Mouse (Mus musculus) v-Abl transformed pro-B cells (cell line): Measurements from ENCODE around the gene Cnot6.

Experiments used
- in situ Hi-C, 2 experiments: fragments of 400-800 bp; cut with MboI; formaldehyde crosslinking; loops; one replicate each; pipeline ENCODE4 v1.15.1; 2025; ENCODE audit not compliant: unreplicated experiment in 2 of 2

The Cnot6 gene

DNA sequence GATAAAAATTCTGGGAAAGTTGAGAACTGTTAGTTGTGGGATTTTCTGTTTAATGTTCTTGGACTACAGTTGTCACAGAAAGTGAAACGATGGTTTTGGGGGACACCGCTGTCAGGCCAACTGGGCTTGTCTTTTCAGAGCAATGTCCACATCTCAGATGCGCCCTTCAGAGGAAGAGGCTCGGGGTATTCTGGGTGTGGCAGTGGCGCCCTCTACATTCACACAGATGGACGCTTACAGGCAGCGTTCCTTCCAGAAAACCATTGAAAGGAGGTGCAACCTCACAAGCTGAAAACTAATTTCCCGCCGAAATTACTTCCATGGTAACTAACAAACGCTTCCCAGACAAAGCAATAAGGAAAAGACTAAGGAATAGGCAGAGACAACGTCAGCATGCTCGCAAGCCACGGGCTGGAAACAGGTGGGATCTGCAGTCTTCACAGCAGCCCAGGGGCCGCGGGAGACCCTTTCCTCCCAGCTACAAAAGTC lies 50.2 kb downstream of the Cnot6 start:
- in situ Hi-C loops: no loop called here

DNA sequence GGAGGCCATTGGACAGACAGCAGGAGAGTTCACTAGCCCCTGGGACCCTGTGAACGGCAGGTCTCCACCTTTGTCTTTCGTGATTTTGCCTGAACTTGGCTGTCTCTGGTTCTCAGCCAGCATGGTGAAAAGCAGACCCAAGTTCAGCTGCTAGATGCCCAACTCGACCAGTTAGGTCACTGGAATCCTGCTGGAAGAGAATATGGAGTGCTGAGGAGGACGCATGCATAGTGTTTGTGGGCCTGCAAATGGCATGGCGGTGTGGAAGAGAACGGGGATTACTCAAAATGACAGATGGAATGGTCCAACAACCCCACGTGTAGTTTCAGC lies 53.1 kb downstream of the Cnot6 start:
- in situ Hi-C loops: loop anchor here (5.0 kb wide), 1 partner anchor 298 kb away; no protein-coding TSS in a partner anchor

DNA sequence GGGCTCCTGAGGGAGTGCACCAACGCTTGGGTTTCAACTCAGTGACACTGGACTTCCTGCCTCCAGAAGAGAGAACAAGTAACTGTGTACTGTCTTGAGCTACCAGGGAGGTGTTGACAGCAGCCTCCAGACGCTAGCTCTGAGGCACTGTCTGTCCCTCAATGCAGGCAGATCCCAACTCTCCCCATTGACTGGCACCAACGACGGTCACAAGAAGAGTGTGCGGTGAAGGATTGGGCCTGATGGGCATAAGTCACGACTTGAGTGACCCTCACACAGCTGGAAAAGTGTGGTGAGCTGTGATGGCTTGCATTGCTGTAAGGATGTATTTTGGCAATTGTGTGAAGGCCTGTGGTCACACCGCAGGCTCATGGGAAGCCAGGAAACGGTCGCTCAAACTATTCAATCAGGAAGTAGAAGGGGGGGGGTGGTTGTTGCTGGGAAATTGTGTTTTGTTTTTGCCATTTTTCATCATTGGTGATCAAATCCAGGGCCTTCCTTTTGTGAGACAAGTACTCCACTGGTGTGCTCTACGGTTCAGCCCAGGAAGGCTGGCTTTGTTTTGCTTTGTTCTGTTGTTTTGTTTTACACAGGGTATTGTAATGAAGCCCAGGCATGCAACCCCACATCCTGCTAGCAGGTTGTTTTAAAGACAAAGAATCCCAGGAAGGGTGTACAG lies 53.6 kb downstream of the Cnot6 start:
- in situ Hi-C loops: loop anchor here (5.0 kb wide), 1 partner anchor 298 kb away; no protein-coding TSS in a partner anchor

DNA sequence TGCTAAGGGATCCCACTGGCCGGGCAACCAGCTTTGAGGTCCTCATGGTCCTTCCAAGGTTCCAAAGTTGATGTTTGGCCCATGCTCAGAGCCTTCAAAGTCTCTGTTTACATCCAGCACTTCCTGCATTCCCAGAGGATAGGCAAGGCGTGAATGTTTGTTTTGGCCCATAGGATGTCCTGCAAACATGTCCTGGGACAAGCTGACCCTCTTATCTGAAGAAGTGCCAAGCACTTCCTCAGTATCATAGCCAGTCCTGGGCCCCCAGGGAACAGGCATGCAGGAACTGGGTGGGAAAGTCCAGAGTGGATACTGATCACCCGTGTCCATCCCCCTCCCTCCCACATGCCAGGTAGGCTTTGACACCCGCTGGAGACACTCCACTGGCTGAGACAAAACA lies 54.5 kb downstream of the Cnot6 start:
- in situ Hi-C loops: loop anchor here (5.0 kb wide), 1 partner anchor 299 kb away; no protein-coding TSS in a partner anchor

DNA sequence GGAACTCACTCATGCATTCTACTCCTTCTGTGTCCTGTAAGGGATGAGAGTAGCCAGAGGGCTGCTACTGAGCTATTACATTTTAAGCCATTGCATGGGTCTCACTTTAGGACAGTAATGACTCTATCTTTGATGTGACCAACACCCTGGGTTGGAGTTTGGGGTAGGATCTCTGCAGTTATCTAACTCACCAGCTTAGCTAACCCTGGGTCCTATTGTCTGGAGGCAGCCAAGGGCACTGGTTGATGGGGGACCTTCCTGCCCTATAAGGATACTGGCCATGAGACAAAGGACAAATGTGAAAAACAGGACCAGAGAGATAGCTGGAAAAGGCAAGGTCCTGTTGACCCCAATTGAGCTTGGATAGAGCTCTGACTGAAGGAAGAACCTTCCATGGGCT lies 57.0 kb downstream of the Cnot6 start:
- in situ Hi-C loops: loop anchor here (5.0 kb wide), 1 partner anchor 302 kb away; no protein-coding TSS in a partner anchor

DNA sequence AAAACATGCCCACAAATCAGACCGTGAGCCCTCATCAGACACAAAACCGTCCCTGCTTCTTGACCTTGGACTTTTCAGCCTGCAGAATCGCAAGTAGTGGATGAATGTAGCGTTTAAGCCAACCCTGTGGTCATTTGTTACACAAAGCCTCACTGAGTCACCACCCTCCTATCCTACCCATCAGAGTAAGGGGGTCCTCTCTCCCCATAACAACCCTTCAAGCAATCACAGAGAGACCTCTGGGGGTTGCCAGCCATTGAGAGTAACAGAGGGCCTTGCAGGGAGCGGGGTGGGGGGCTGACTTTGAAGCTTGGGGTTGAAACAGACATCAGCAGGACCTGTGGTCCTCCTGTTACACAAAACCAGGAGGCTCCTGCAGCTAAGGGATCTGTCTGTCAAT lies 57.9 kb downstream of the Cnot6 start:
- in situ Hi-C loops: loop anchor here (5.0 kb wide), 3 partner anchors 213 to 303 kb away; no protein-coding TSS in a partner anchor

DNA sequence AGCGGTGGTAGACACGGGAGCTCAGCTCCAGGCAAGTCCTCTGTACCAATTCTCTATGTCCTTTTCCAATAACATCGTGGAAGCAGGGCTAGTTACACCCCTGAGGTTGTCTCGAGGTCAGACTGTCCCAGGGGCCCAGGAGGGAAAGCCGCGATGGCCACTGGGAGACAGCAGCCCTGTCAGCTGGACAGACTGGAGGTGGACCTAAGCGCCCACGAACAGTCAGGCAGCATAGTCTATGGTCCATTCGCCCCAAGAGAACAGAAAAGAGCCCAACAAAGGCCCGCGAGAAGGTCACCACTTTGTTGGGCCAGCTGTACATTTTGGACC lies 59.5 kb downstream of the Cnot6 start:
- in situ Hi-C loops: loop anchor here (5.0 kb wide), 2 partner anchors 214 to 219 kb away; no protein-coding TSS in a partner anchor

DNA sequence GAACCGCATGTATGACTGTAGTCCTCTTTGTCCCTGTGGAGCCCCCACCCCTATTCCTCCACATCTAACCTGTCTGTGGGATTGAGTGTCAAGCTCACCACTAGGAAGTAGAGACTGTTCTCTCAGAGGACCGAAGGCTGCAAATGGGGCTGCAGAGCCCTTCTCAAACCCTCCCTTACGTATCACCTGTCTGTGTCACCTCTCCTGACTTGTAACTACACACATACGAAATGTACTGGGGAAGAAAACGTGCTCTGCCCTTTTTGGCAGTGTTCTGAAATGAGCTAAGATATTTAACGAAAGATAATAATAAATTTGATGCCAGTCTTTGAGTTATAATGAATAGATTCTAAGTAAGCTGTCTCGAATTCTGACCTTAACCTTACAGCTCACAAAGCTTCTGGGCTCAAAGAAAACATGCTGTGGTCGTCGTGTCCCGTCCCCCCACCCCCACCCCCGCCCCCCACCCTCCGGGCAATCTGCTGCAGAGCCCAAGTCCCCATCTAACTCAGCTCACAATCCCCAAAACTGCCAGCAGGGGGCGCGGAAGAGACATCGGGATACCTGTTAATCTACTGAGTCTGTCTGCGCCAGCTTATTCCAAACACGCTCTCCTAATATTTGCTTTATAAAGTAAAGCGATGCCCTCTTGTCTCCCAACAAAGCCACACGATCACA lies 60.0 kb downstream of the Cnot6 start:
- in situ Hi-C loops: loop anchor here (5.0 kb wide), 2 partner anchors 215 to 220 kb away; no protein-coding TSS in a partner anchor

DNA sequence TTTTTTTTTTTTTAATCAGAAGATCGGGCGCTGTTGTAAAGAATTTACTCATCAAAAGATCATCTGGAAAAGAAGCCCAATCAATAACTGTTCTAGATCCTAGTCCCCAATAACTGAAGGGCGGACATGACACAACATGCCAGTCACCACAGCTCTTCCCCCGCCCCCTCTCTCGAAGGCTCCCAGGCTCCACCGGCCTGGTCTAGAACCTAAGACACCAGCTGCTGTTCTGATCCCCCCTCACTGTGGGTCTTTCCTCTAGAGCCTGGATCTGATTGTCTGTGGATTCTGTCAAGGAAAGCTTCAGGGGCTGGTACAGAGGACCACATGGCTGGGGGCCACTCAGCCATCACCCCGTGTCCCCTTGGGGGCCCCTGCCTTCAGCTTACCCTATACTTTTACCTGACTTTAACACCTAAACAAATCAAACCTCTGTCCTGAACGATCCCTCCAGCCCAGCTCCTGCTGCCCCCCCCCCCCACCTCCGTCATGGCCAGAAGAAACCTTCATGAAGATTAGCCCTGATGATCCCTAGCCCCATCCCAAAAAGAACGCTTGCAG lies 60.7 kb downstream of the Cnot6 start:
- in situ Hi-C loops: loop anchor here (5.0 kb wide), 2 partner anchors 215 to 220 kb away; no protein-coding TSS in a partner anchor

DNA sequence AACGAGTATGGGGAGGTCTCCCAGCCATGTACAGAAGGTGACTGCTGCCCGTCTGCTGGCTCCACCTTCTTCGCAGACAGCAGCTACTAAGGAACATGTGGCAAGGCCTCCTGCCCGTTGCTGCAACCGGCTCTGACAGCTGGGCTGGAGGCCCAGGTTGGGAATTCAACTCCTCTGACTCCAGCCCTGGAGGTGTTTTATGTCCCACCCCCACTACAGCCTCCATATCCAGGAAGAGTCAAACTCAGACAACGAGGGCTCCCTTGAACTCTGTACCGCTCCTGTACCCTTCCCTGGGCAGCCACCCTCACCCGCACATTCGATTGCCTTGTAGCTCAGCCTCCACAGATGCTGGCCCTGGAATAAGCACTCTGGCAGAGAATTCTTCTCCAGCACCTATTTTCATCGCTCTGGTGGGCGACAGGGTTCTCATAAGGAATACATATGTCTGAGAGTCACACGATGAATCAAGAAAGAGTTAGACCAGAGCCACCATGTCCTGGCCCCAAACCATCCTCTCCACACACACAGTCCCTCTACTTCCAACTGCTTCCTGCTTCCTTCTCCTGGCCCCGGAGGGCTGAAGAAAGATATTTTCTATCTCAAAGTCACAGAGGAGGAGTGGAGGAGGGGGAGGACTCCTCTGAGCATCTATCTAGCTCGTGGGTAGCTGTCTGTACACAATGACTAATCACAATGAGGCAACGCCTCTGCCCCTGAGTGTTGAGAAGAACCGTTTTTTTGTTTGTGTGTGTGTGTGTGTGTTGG lies 61.3 kb downstream of the Cnot6 start:
- in situ Hi-C loops: loop anchor here (5.0 kb wide), 2 partner anchors 216 to 221 kb away; no protein-coding TSS in a partner anchor

DNA sequence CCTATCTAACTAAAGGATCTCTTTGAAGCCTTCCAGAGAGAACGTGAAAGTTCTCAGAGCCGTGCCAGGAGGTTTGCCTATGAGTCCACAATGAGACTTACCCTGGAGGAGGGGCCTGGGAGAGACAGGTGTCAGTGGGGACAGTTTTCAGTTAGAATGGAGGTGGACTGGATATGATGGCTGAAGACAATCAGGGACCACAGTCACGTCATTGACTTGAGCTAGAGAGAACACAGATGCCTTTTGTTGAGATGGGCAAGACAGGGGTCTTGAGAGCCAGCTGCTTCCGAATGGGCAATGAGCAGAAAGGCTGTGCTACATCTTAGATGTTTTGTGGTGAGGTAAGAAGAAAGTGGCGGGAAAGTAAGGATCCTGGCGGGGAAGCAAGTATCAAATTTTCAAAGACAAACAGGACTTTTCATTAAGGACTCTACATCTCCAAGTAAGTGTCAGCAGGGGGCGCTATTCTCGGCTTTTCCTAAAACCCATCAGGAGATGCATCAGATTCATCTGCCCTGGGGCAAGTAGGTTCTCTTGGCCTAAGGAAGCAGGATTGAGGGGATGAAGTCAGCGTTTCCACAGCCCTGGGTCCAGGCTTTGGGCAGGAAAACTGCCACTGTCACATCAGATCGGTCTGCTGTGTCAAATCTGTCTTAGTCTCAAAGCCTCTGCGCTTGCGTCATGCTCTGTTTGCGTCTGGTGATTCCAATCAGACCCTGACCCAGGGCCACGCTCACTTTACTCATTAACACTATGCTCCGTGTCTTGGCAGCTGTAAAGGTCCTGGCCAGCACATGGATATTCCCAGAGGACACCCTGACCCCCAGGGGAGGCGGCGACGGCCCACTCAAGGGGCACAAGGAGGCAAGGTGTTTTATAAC lies 62.2 kb downstream of the Cnot6 start:
- in situ Hi-C loops: loop anchor here (5.0 kb wide), 2 partner anchors 217 to 222 kb away; no protein-coding TSS in a partner anchor

DNA sequence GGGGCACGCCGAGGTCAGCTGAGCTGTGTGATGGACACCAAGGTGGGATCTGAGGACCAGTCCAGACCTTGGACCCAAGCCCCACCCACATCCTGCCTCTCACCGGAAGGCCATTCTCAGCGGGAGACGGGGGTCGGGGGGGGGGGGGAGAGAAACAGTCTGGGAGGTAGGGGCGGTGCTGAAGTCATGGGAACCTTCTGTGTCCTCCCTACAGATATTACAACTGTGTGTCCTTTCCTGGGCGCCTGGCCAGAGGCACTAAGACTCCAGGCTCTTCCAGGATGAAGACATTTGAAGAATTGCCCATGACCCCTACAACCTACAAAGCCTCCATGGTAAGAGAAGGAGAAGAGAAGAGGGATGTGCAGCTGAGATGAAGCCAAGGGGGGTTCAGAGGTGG lies 66.8 kb downstream of the Cnot6 start:
- in situ Hi-C loops: no loop called here

DNA sequence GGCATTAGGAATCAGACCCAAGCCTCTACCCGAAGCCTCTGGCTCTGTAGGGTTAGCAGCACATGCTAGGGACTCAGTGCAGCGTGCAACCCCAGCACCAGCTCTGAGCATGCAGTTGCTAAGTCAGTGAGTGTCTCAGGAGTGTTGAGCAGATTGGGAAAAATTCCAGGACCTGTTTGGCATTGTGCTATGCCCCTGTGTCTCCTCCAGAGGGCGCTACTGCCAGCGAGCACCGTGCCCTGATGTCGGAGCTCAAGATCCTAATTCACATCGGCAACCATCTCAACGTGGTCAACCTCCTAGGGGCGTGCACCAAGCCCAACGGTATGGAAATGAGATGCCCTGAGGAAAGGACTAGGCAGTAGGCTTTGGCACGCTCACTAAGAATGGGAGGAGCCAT lies 76.1 kb downstream of the Cnot6 start:
- in situ Hi-C loops: no loop called here

DNA sequence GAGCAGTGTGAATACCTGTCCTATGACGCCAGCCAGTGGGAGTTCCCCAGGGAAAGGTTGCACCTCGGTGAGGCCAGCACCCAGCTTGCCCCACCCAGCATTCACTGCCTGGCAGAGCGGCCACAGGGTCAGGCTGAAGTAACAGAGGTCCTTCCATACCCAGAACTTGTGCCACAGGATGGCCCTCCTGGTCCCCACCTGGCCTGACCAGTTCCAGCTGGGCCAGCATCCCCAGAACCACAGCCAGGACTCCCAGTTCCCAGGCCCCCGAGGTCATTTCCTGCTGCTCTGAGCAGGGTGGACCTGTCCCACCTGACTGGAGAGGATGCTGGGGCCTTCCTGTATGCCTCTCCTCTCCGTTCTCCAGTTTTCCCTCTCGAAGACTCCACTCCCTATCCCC lies 76.9 kb downstream of the Cnot6 start:
- in situ Hi-C loops: no loop called here

DNA sequence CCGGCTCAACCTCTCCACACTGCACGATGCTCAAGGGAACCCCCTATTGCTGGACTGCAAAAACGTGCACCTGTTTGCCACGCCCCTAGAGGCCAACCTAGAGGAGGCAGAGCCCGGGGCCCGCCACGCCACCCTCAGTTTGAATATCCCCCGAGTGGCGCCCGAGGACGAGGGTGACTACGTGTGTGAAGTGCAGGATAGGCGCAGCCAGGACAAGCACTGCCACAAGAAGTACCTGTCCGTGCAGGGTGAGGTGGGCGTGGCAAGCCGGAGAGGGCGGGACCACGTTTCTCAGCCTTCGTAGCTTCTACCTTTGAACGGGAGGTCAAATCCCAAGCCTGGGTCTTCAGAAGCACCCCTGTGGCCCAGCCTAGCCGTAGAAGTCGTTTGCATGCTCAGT lies 78.4 kb downstream of the Cnot6 start:
- in situ Hi-C loops: no loop called here

DNA sequence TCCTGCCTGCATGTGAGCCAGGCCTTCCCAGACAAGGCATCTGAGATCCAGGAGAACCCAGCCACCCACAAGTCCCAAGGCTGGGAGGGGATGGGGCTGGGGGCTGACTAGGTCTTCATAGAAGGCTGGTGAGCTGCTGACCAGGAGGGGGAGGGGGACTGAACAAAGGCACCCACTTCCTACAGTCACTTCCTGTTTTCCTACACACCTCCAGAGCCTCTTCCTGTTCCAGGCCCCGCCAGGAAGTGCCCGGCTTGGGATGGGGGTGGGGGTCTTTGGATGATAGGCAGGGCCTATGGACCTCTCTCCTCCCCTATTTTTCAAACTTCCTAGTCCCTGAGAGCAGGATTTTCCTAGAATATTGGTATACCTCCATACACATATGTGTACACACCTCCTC lies 80.3 kb downstream of the Cnot6 start:
- in situ Hi-C loops: no loop called here

DNA sequence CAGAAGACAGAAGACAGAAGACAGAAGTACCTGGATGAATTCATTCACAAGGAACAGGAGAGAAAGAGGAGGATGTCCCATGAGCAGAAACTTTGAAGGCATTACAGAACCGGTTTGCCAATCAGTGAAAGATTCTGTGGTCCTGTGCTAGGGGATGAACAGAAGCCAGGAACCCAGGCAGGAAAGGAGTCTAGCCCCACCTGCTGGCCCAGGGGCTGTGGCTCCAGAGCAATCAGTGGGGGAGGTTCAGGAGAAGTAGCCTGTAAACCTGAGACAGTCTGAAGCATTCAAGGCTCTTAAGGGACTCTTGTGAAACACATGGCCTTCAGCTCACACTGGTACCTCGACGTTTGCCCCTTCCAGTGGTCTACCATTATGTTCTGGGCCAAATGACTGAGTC lies 81.4 kb downstream of the Cnot6 start:
- in situ Hi-C loops: no loop called here

DNA sequence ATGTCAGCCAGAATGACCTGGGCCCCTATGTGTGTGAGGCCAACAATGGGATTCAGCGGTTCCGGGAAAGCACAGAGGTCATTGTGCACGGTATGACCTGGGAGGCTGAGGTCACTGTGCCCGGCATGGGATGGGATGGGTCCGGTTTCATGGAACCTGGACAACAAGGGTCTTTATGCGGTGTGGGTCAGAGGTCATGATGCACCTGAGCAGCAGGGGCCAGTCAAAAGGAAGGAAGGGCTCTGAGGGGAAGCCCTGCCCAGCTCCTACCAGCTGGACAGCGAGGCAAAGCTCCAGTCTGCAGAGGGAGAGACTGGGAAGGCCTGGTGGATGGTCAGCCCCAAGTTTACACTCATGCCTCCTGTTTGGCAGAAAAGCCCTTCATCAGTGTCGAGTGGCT lies 85.8 kb downstream of the Cnot6 start:
- in situ Hi-C loops: no loop called here

DNA sequence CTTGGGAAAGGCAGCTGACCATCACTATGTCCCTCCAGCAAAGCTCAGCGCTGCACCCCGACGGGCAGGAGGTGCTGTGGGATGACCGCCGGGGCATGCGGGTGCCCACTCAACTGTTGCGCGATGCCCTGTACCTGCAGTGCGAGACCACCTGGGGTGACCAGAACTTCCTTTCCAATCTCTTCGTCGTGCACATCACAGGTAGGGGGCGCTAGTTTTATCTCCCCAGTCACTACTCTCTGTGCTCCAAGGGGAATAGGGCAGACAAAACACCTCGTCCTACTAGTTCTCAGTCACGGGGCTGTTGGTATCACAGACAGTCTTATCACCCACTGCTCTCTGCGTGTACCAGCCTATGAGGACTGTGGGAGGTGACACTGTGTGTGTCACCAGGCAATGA lies 86.7 kb downstream of the Cnot6 start:
- in situ Hi-C loops: no loop called here

DNA sequence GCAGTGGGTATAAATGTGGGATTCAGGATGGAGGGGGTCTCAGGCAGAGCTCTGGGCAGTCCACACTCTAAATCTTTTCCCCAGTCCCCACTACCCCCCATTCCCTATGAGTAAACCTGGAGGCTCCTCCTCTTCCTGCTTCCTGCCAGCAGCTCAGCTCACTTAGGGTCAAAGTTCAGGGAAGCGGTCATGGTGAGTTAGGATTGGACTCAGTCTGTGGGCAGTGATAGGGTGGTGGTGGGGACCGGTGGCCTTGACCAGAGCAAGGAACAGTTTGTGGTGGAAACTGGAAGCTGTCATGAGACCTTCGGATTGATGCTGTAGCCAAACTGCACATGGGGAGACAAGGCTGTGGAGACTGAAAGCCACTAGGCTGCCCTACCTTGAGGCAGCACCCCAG lies 88.4 kb downstream of the Cnot6 start:
- in situ Hi-C loops: no loop called here
